Mouse (Mus musculus) cerebellum, postnatal 14 days (tissue): Measurements from ENCODE around the gene Serpina10.
"Not testable (repeated sequence)": the region's sequence is repeated elsewhere in the genome, so short reads cannot be mapped to it uniquely, and the experiment has no call there.

Experiments used
- DNase-seq, 2 experiments: peaks; one replicate each; pipeline ENCODE4 v3.0.0; 2021; ENCODE audit warnings: mixed read lengths in 2 of 2

Gene Serpina10

DNA sequence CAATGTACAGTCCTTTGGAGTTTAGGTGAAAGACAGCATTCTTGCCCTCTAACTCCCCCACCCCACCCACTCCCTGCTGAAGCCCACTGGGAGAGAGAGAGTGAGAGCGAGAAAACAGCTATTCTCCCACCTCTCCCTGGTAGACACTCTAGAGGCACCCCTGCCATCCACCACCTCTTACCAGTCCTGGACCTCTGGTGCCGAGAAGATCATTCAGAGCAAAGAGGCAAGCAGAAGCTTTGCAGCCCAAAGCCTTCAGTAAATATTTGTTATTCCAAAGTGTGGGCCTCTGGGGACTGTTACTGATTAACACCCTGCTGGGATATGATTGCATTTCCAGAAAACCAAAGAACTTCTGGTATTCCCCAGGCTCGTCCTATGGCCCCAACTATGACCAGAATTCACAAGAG, at the start of gene Serpina10:
Gene Serpina10 (minus strand): TSS at position 242 of the 410 bp plus-strand sequence.
- DNase-seq: no peak

DNA sequence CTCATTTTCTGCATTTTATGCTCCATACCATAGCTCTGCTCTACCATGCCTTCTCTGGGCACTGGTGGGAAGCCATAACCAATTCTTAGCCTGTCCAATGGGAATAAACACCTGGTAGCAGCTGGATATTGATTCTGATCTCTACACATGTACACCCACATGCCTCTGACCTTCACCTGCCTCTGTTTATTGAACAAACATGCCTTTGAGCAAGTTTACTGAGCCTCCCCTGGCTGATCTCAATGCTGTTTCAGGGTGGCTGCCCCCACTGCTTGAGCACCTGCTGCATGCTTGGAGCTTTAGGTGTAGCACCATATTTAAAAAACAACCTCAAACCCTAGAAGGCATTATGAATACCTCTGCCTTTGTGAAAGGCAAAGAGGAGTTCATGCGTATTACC, 48.6 kb upstream of the Serpina10 start:
- not testable (repeated sequence) for DNase-seq

DNA sequence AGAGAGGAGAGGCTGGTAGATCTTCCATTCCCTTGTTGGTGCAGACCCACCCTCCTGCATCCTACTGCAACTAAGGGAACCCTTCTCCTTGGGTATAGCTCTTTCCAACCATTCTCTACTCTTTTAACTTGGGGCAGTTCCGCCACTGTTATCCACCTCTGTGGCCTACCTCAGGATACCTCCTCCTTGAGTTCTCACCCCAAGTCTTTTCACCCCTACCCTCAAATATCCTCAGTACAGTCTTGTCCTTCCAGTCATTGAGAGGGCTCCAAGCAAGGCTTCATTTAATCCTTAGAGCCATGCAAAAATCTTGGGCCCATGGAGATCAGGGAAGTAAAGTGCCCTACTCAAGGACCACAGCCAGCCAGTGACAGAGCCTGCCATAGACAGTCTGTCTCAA, 44.8 kb upstream of the Serpina10 start, which contains the start of gene Serpina16:
Gene Serpina16 (minus strand): TSS at position 101 of the 400 bp plus-strand sequence.
- DNase-seq: no peak

DNA sequence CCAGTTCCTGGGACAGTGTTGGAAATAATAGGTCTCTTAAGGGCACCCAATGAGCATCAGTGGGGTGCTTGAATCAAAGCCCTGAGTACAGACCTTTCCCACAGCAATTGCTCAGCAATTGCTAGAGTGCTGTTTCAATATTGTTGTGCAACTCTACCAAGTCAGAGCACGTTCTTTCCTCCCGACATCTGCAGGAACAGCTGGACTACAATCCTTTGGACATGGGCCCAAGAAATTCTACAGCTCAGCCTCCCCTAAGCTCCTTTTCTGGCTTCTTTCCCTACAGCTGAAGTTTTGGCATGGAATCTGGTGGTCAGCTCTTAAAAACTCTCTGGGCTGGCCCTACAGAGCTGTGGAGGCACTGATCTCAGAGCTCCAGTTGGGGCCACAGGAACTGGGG, 41.9 kb upstream of the Serpina10 start:
- no peak for DNase-seq

DNA sequence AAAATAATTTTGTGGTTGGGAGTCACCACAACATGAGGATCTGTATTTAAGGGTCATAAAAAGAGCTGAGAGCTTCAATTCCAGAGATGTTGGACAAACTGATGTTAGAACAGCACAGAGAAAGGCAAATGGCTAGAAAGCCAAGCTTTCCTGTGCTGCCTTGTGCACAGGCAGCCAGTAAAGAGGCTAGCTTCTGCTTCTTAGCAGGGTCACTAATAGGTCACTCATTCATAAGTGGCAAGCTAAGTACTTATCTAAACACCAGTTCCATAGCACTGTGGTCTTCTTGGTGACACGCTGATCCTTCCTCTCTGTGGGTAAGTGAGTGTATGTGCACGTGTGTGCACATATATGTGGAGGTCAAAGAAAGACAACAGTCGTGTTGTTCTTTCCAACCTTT, 40.2 kb upstream of the Serpina10 start:
- DNase-seq: no peak

DNA sequence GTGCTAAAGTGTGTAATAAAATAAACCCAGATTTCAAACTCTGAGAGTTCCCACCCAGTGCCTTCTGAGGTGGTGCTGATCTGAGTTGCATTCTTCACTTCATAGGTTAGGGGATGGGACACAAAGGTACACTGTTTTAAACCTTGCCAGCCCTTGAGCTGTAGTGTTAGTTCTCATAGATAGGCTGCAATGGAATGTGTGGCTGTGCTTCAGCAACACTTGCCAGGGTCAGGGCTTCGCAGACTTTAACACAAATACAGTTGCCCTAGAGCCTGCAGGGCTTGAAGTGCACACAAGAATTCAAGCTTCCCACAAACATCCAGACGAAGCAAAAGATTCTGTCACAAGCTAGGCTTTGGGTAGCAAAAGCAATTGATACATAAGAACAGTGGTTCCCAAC, 39.7 kb upstream of the Serpina10 start:
- DNase-seq: no peak

DNA sequence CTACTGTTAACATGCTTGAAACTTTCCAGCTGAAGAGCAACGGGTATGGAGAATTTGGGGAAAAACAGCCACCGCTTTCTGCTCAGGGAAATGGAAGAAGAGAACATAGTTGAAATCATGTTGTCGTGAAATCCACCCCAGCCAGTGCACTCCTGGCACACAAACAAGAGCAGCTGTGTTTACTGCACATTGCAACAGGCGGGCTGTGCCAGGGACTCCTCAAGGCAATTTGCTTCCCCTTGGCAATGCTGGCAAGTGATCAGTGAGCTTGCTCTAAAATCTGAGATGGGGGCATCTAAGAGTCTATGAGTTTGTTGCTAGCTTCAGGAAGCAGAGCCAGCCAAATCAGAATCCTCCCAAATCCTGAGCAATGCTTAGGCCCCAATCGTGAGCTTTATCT, 39.1 kb upstream of the Serpina10 start:
- DNase-seq: peak; percentile 25 to 39

DNA sequence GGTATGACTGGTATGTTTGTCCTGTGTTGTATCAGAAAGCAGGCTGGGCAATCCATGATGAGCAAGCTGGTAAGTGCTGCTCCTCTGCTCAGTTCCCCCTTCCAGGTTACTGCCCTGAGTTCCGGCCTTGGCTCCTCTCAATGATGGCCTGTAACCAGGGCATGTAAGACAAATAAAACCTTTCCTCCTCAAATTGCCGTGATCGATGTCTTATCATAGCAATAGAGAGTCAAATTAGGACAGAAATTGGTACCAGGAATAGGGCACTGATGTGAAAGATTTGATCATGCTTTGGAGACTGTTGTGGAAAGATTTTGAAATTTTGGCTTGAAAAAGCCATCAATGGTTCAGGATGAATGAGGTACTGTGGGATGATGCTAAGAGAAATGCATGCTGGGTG, 34.0 kb upstream of the Serpina10 start:
- DNase-seq: no peak

DNA sequence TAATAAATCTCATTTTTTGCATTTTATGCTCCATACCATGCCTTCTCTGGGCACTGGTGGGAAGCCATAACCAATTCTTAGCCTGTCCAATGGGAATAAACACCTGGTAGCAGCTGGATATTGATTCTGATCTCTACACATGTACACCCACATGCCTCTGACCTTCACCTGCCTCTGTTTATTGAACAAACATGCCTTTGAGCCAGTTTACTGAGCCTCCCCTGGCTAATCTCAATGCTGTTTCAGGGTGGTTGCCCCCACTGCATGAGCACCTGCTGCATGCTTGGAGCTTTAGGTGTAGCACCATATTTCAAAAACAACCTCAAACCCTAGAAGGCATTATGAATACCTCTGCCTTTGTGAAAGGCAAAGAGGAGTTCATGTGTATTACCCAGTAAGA, 30.8 kb upstream of the Serpina10 start:
- not testable (repeated sequence) for DNase-seq

DNA sequence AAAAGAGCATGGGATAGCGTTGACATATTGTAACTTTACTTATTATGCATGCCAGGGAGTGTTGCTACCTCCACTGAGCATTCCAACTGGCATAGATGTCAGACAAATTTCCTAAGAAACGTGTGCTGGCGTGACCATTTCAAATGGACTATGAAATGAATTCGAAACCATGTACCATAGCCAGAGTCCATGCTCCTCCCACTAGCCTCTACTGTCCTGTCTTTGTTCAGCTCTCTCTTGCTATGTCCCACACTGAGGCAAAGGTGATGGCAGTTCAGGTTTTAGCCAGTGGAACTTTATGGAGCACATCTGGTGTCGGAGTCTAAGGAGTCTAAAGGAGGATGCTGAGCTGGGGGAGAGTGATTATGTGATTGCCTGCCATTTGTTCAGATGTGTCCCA, 28.8 kb upstream of the Serpina10 start:
- DNase-seq: no peak

DNA sequence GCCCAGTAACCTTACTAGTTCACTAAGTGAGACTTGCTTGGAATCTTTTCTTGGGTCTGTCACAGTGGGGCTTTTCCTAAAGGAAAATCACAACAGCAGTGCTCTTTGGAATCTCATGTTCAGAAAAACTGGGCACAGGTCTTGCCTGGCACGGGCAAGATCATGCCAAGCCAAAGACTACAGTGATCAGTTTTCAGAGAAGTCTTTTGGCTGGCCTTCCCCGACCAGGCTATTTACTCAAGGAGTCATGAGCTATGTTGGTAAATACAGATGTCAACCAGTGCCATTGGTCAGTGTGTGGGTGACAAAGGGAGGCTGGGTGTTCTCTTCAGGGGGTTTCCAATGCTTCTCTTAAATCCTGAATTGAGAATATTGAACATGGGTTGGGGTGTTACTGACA, 27.9 kb upstream of the Serpina10 start:
- no peak for DNase-seq

DNA sequence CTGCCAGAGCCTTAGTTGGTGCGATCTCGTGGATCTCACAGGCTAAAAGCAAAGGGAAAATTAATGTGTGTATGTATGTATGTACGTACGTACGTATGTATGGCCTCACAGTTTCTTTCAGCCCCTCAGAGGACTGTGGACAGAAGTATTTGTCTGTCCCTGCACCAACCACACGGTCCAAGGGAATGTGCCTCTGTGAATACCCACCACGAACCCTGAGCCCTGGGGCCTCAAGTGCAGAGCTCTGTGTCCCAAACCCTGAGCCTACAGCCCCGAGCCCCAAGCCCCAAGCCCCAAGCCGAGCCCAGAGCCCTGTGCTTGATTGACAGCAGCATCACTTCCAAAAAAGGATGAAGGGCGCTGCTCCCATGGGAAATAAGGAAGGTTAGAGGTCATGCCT, 26.7 kb upstream of the Serpina10 start:
- DNase-seq: no peak

DNA sequence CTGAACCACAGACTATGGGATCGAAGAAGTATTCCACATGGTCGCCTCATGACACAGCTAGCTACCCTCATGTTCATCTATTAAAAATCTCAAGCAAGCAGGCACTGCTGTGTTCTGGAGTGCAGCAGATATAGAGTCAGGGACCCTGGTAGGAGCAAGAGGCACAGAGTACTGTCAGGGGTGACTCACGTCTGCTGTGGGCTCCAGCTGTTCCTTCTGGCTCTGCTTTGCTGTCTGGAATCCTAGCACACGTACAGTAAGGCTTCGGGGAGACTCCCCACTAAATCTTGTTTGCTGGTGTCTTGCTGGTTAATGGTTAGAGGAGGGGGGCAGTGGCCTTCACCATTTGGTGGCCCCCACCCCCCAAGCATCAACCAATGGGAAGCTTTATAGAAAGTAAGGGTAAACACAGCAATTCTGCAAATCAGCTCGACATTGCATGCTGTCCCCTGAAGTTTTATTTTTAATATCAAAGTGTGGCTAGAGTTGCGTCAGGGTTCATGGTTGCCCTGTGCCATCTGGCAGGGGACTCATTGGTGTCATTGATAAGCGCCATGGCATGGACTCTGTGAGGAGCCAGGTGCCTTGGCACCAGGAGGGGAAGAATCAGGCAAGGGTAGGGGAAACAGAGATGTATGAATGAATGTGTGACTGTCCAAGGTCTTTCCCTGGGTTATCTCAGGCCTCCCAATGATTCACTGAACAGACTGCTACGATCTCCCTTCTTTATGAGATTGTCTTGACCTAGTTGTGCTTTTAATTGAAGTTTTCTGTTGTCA, 25.8 kb upstream of the Serpina10 start, which contains the start of gene Serpina6:
Gene Serpina6 (minus strand): TSS at position 365 of the 779 bp plus-strand sequence.
- DNase-seq: no peak

DNA sequence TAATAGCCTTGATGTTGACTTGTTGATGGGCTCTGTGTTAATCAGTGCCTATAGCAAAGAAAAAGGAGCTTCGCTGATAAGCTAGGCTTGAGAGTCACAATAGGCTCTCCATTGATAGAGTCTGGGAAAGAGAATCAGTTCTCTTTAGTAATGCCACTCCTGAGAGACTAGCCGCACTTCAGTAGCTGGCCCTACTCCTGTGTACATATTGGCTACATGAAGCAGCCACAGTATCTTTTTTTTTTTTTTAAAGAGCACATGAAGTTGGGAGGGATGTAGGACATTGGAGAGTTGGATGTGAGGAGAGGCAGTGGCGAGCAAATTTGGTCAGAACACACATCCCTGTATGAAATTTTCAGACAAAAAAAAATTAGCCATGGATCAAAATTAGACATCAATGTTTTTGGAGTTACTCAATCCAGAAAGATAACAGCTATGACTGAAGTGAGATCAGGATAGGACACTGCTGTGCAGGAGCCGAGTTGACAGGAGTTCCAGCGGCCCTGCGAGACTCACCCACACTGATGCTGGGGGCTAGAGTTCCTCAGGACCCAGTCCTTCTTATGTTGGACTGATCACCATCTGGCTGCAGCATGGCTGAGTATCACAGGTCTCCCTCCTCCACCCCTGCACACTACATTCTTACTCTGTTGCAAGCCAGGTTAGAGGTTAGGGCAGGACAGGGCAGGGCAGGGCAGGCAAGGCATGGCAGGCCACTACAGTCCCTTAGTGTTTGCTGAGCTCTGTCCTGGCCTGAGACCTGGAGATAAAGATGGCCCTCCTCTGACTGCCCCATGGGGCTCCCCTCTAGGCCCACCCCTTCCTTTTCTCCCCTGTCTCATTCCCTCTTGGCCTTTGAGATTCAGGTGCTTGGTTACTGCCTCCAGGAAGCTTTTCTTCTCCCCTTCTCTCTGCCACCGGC, 24.1 kb upstream of the Serpina10 start:
- no peak for DNase-seq

DNA sequence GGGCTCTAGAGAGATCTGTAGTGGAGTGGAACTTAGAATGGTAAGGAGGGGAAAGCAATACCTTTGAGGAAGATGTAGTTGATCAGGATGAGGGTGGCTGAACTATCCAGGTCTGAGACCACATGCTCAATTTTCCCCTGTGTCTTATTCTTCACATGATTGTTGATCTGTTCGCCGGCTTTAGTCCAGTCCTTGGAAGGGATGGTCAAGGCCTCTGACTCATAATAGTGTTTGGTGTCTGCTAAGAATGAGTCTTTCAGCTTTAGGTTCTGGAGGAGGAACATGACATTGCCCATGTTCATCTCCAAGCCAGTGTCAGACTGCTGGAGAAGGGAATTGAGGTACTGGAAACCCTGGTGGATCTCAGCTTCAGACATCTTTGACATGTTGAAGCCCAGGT, 22.6 kb upstream of the Serpina10 start:
- no peak for DNase-seq

DNA sequence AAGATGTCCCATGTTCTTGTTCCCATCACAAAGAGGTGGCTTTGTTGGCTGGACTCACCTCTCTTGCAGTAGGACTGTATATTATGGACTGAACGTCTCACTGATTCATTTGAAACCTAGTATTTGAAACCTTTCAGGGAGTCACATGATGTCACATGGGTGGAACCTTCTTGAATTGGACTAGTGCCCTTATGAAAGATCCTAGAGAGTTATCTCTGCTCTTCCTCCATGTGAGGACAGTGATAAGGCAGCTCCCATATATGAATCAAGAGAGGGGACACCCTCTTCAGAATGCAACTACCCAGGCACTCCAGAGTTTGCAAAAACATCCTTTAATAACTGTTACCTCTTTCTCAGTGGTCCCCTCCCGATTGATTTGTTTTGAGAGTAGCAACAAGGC, 15.1 kb upstream of the Serpina10 start:
- no peak for DNase-seq

DNA sequence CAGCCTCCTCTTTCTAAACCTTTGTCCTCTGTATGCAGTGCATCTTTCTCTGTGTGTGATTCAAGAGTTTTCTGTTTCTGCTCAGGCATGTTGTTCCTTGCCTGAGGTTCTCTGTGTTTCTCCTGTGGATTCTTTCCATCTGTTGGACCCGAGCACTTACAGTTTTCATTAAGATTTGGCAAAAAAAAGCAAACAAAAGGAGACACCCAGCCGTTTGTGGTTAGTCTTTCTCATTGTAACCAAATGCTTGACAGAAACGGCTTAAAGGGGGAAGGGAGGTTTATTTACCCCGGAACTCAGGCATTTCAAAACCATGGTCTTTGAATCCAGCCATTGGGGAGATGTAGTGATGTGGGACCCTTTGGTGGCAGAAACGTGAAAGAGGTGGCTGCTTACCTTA, 13.4 kb upstream of the Serpina10 start:
- DNase-seq: no peak

DNA sequence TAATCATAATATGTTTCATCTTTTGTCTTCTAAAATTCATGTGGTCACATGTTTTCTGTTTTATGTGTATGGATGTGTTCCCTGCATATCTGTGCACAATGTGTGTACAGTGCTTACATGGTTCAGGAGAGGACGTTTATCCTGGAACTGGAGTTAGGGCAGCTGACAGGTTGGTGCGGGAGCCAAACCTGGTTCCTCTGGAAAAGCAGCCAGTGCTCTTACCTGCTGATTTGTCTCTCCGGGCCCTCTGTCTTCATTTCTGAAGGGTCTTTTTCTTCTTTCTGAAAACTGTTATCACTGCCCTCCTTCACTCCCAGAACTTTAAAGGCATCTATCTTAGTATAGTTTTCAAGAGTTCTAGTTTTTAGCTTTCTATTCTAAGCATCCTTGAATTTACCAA, 12.6 kb upstream of the Serpina10 start:
- no peak for DNase-seq

DNA sequence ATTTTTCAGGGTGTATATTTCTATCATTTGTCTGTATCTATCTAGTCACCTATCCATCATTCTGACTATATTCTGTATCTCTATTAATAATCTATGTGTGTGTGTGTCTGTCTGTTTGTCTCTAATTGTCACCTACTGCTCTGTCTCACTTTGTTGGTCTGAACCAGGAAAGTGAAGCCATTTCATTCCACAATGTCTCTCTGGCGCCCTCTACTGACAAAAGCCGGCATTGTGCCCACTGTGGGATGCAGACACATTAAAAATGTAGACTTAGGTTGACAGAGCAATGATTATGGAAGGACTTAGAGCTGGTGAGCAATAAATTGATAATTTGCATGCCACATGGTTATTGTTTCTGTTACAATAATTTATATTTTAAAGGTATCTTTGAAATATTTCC, 12.1 kb upstream of the Serpina10 start:
- DNase-seq: peak; percentile 92 to 97

DNA sequence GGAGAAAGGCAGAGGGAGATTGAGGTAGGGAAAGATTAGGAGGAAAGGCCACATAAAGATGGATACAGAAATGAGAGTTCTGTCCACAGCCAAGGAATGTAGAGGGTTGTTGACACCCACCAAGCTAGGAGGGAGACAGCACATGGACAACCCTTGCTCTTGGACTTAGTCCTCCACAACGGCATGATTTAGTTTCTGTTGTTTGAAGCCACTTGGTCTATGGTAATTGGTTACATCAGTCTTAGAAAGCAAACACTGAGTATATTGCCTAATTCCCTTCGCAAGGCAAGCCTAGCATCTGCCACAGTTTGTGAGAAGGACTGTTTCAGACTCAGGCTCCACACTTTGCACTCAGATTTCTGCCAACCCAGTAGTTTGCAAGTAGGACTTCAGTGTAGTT, 4.6 kb upstream of the Serpina10 start:
- no peak for DNase-seq

DNA sequence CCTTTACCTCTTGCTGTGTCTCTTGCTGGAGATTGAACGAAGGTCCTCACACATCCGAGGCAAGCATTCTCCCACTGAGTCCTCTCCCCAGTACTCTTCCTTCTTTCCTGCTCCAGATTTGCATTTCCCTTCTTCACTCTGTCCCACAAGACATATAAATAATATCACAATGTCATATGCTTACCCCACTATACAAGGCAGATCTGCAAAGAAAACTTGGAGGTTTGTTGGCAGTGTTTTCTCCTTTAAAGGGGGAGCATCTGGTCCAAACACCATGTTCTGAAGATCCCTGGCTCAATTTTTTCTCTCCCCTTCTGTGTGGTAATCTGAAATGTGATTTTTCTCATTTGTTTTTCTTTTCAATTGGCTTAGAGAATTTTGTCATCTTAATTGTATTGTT, 3.2 kb upstream of the Serpina10 start:
- no peak for DNase-seq

DNA sequence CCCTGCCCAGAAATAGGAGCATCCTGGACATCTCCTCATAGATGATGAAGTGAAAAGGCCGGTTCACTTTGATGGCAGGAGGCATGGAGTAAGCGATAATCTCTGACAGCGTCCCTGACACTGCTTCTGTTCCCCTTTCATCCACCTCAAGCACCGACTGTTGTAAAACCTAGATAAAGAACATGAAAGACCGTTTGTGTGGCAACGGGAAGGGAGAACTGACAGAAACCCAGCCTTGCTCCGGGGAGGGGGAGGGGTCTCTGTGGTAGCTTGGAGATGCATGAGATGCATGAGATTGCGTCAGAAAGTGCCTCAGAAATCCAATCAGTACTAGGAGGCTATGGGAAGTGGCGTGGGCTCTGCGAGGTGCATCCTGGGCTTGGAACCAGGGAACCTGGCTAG, 14.4 kb downstream of the Serpina10 start:
- no peak for DNase-seq

DNA sequence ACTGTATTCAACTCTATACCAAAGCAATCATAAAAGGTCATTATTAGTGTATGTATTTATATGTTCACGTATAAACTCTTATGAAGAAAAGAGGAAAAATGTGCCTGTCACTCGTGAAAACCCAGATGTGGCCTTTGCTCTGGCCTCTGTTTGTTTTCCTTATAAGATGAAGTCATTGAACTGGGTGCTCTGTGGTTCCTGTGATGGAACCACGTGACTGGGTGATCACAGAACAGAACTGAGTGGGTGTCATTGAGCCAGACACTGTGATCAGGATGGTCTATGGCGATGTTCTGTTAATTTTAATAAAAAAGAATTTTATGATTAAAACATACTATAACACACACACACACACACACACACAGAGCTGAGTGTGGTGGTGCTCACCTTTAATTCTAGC, 15.5 kb downstream of the Serpina10 start:
- DNase-seq: no peak

DNA sequence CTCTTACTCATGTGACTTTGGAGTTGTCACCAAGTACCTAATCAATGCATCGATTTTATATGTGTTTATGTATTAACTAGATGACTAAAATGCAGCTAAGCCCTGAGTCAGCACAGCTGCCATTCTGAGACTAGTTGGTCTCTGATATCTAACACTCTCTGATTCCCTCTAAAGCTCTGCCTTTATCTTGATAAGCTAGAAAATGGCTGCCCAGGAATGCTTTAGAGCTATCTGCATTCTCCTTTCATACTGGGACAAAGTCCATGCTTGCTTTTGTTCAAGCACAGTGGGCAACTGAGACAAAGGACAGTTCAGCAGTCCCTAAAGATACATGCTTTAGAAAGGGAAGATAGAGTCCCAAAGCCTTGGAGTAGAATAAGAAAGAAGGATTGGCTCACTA, 16.1 kb downstream of the Serpina10 start:
- no peak for DNase-seq
